Mouse (Mus musculus): ENCODE results near the gene Trpc4.

Trpc4 gene

DNA sequence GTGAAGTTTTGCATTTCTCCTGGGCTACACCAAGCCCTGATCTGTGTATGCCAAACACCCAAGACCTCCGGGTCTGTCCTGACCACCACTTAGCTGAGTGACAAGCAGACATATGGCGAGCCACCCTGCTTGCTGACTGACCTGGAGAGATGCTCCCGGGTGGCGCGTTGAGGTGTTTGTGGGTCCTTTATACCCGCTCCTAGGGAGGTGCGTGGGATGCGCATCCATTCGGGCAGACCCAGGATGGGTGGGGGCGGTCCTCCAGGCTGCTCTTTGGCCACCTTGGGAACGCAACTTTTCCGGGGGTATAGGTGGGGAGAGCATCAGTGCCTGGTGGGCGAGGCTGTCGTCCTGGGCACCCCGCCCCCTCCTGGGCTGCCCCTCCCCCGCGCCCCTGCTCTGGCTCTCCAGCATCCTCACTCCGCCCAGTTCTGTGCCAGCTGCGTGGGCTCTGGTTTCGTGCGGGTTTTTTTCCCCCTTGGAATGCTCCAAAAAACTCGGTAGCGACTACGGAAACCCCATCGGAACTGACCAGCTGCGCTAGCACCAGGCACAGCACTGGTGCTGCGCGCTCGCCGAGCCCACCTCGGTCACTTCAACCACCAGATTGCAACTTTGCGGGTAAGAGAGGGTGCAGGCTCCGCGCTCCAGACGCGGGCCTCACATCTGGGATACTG, at the start of gene Trpc4:
Trpc4 (plus strand) TSS at position 397 of the 677 bp plus-strand sequence.
- in situ Hi-C loops (cut with MboI): no loop called here

- in situ Hi-C loops (cut with MboI): no loop called here
Observed at GRCm38 (mm10) chr3:54111489-54111888, 44.3 kb upstream of the Trpc4 start.

GRCm38 (mm10) chr3:54135376-54135775, 20.5 kb upstream of the Trpc4 start:
- in situ Hi-C loops (cut with MboI): no loop called here

- in situ Hi-C loops (cut with MboI): no loop called here
Observed at GRCm38 (mm10) chr3:54141376-54141775, 14.5 kb upstream of the Trpc4 start.

GRCm38 (mm10) chr3:54154844-54155638, 794 bp upstream of the Trpc4 start:
- in situ Hi-C loops (cut with MboI): no loop called here

DNA sequence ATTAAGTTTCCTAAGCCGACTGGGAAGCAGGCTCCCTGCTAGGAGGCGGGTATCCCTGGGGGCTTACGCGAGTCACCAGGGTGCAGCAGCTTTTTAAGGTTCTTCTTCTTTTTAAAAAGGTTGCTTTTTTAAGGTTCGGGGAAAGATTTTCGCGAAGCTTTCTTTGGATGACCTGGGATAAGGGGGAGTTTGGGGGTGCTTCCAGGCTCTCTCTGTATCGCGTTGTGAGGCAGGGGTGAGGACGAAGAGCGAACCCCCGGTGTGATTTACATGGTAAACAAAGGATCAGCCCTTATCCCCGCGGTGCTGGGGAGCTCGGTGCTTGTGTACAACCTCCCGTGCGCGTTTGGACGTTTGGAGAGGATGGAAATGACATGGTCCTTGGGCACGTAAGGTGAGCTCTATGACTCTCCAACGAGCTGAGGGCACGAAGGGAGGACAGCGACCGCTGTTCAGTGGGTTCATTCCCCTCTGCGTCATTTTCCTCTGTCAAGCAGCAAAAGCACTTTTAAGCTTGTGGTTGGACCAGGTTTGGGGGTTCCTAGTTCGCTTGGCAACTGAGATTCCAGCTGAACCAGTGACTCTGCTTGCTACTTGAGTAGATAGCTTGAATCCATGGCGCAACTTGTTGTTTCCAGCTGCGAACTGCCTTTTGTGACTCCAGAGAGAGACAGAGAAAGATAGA, 623 bp downstream of the Trpc4 start:
- in situ Hi-C loops (cut with MboI): no loop called here

DNA sequence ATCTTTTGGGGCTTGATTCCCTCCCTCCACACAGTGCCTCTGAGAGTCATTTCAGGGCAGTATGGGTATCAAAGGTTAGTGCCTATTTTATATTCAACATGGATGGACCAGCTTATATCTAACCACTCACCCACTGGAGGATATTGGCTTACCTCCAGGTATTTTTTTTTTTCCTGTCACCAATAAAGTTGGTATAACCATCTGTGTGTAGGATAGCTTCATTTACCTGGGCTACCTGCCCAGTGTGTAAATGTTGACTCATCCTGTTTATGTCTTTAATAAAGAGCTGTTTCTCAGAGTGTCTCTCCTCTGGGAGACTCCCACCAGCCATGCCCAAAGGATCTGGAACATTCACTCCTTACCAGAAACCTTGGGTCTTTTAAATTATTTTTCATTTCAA, 14.9 kb downstream of the Trpc4 start:
- in situ Hi-C loops (cut with MboI): no loop called here

DNA sequence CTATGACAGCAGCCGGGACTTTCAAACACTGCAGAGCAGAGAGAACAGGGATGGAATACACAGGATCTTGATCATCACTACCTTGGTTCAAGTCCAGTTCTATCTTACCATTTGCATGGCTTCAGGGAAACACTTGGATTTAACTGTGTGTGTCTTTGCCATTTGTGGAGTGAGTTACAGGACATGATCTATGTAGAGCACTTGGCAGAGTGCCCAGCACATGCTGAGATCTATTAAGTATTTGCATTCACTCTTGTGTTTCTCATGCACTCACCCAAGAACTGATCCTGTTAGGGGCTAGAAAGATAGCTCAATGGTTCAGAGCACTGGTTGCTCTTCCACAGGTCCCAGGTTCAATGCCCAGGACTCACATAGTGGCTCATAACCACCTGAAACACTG, 21.5 kb downstream of the Trpc4 start:
- in situ Hi-C loops (cut with MboI): no loop called here

GRCm38 (mm10) chr3:54190932-54191668, 35.3 kb downstream of the Trpc4 start:
- in situ Hi-C loops (cut with MboI): no loop called here

DNA sequence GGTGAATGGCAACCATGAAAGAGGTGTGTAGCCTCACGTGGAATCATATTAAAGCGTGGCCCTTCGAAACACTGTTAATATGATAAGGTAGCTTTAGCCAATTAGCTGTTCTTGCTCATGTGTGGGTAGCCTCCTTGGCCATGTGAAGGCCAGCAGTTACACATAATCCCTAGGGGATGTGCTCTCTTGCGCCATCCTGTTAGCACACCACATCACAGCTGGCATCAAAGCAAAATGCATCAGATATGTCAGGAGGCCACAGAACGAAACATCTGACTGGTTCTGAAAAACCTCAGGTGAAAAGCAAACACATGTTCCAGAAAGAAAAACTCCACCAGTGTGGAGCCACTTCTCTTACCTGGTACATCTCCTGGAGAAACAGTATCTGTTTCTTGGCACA, 45.4 kb downstream of the Trpc4 start:
- in situ Hi-C loops (cut with MboI): no loop called here

- in situ Hi-C loops (cut with MboI): no loop called here
Observed at GRCm38 (mm10) chr3:54204386-54204785, 48.6 kb downstream of the Trpc4 start.

DNA sequence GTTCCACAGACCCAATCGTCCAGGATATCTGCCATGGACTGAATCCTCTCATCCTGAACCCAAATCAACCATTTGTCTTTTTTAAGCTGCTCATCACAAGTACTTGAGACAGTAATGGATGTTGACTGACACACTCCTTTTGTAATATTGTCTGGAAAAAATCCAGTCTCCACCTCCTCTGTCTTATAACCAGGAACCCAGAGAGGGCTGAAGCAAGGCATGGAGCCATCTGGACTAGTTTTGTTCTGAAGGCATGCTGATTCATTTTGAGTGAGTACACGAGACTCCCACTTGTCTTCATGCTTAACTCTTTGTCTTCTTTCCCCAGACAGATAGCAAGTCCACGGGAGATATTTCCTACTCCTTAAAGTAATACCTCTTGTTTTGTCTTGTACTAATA, 54.3 kb downstream of the Trpc4 start:
- in situ Hi-C loops (cut with MboI): no loop called here

DNA sequence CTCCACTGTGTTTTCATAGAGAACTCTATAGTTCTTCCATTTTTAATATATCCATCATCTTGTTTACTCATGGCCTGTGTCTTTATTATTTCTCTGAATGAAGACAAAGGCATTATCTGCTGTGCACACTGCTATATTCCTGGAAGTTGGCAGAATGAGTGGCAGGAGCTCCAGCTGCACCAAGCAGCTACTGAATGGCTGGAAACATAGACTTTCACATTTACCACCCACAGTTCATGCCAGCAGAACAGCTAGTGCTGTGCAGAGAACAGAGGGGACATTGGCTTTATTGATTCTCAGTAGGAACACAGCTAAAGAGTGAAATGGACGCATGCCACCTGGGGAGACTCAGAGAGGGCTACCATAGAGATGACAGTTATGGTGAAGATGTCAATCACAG, 55.6 kb downstream of the Trpc4 start:
- in situ Hi-C loops (cut with MboI): no loop called here

GRCm38 (mm10) chr3:54222549-54222948, 66.7 kb downstream of the Trpc4 start:
- in situ Hi-C loops (cut with MboI): no loop called here

GRCm38 (mm10) chr3:54228463-54228862, 72.6 kb downstream of the Trpc4 start:
- in situ Hi-C loops (cut with MboI): no loop called here

GRCm38 (mm10) chr3:54238891-54239290, 83.1 kb downstream of the Trpc4 start:
- in situ Hi-C loops (cut with MboI): no loop called here

DNA sequence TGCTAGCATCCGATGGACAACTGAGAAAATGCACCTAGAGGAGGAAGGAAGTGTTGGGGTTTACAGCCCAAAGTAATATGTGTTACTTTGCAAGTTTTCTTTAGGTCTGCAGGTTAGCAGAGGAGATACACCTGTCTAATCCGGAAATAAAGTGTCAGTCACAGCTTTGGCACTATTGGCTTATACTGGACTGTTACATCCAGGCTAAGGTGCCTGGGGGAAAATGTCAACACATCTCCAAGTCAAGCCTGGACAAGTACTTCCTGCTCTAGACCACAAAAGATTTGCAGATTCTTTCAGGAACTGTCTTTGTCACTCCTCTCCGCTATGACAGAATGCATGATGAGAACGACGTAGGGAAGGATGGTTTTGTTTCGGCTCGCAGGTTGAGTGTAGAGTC, 83.6 kb downstream of the Trpc4 start:
- in situ Hi-C loops (cut with MboI): no loop called here

- in situ Hi-C loops (cut with MboI): no loop called here
Observed at GRCm38 (mm10) chr3:54243136-54243535, 87.3 kb downstream of the Trpc4 start.

GRCm38 (mm10) chr3:54244729-54245465, 89.1 kb downstream of the Trpc4 start:
- in situ Hi-C loops (cut with MboI): no loop called here

DNA sequence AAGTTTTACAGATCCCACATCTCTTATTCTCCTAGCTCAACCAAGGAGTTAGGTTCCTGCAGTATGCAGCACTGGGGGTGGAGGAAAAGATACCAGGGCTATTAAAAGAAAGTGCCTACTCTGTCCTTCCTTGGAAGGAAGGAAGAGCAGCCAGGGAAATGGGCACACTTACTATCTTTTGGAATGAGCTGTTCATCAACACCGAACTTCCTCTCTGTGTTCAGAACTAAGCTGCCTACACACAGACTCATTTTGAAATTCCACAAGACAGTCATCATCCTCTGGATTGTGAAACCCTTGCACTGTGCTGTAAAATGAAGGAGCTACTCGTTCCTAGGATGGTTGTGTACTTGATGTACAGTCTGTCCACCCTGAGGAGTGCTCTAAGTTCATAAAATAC, 90.6 kb downstream of the Trpc4 start:
- in situ Hi-C loops (cut with MboI): no loop called here

GRCm38 (mm10) chr3:54249311-54249710, 93.5 kb downstream of the Trpc4 start:
- in situ Hi-C loops (cut with MboI): no loop called here

All from mature B cell (primary cell).